Mouse (Mus musculus) limb, embryonic 14.5 days (tissue): ENCODE data around the gene Asf1b. TPM values are rescaled to one million over a fixed set of nuclear protein-coding genes. Genes with fewer than 3 reads are reported as not detected.

Experiments
- ATAC-seq: fragments of 200-750 bp; cut with Nextera tagmentation; 2 replicates; pipeline ENCODE4 v1.8.0; 2017; ENCODE audit warnings: low read depth, moderate number of reproducible peaks, moderate TSS enrichment; ENCODE audit not compliant: low FRiP score
- DNase-seq: peaks from one replicate; pipeline ENCODE4 v3.0.0-alpha.2; 2015; ENCODE audit warnings: low spot score
- H3K27ac ChIP-seq: fragments of 300-500 bp; sonication (generic); replicated peaks from 2 replicates; pipeline ENCODE4 v1.5.1; 2014; ENCODE audit warnings: low read depth, mild to moderate bottlenecking, low read length, moderate library complexity, mixed read lengths
- H3K27me3 ChIP-seq: fragments of 300-500 bp; sonication (generic); 2 replicates; pipeline ENCODE4 v1.6.1; 2014; ENCODE audit warnings: low read length, mixed read lengths; ENCODE audit not compliant: control insufficient read depth, insufficient read depth
- H3K36me3 ChIP-seq: fragments of 300-500 bp; sonication (generic); 2 replicates; pipeline ENCODE4 v1.6.1; 2014; ENCODE audit warnings: mild to moderate bottlenecking, low read length, moderate library complexity, mixed read lengths; ENCODE audit not compliant: control insufficient read depth, insufficient read depth
- H3K4me1 ChIP-seq: fragments of 300-500 bp; sonication (generic); 2 replicates; pipeline ENCODE4 v1.6.1; 2014; ENCODE audit warnings: antibody characterized with exemption, low read length, mixed read lengths; ENCODE audit not compliant: control insufficient read depth, insufficient read depth
- H3K4me2 ChIP-seq: fragments of 300-500 bp; sonication (generic); replicated peaks from 2 replicates; pipeline ENCODE4 v1.6.1; 2014; ENCODE audit warnings: low read depth, mild to moderate bottlenecking, low read length, moderate library complexity; ENCODE audit not compliant: severe bottlenecking
- H3K4me3 ChIP-seq: fragments of 300-500 bp; sonication (generic); replicated peaks from 2 replicates; pipeline ENCODE4 v1.5.1; 2014; ENCODE audit warnings: low read length
- H3K9ac ChIP-seq: fragments of 300-500 bp; sonication (generic); 2 replicates; pipeline ENCODE4 v1.6.1; 2014; ENCODE audit warnings: mild to moderate bottlenecking, low read depth, low read length, moderate library complexity; ENCODE audit not compliant: severe bottlenecking
- H3K9me3 ChIP-seq: fragments of 300-500 bp; sonication (generic); 2 replicates; pipeline ENCODE4 v1.6.1; 2016; ENCODE audit warnings: low read length; ENCODE audit not compliant: control insufficient read depth
- POLR2A ChIP-seq: fragments of 200-500 bp; IDR thresholded peaks from 2 replicates; pipeline ENCODE4 v1.8.0; 2012; ENCODE audit warnings: inconsistent platforms, mild to moderate bottlenecking, moderate library complexity, borderline replicate concordance; ENCODE audit not compliant: insufficient read depth, insufficient read length; ENCODE audit errors: extremely low read depth
- WGBS: fragments of 180-500 bp; shearing (Covaris S2); extraction: QIAGEN DNeasy Blood & Tissue Kit; methylation state at CpG from one replicate; pipeline ENCODE4 v1.1.7; 2014; 5-methylcytosine and 5-hydroxymethylcytosine counted together
- polyA plus RNA-seq, 2 experiments: library from polyadenylated mRNA; depleted of rRNA in 1 of 2; stranded (reverse) in 1 of 2; unstranded in 1 of 2; fragments of >200 nt; fragmentation: Nextera tagmentation in 1 of 2; extraction: Ambion mirVana in 1 of 2; gene quantifications; 2 replicates each; pipeline versions ENCODE4 v1.2.1 to v1.2.3; 2012 to 2014

Gene Asf1b
- polyA plus RNA-seq, 2 experiments = 61.2 to 76.2 TPM

DNA sequence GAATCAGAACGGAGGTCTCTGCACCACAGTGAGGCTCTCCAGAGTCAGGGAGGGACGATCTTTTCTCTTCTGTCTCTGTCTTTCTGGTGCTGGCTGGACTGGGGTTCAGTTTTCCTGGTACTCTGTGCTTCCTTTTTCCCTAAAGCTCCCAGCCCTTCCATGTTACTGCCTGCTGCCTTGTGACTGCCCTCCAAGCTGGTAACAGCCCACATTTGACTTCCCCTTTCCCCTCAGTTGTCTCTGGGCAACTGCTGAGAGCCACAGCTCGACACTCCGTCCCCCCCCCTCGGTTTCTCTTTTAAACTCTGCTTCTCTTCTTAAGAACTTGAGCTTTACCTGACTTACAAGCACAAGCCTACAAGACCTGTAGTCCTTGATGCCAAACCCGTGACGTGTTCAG, 33.9 kb downstream of the Asf1b start:
- Histone ChIP-seq H3K36me3 (peaks cover 85% of the 10 kb centered on the region), H3K27me3 (no peaks in the 10 kb centered on the region), H3K9ac (no peak overlapping the region), H3K27ac (no peak overlapping the region), H3K4me3 (no peak overlapping the region), H3K9me3 (no peaks in the 10 kb centered on the region), H3K4me1 (no peaks in the 10 kb centered on the region), H3K4me2 (no peak overlapping the region)
- WGBS = 87% methylated on average over 7 of the region's 7 CpGs
- ATAC-seq = no peak
- TF ChIP-seq POLR2A = no peak
- no peak for DNase-seq

DNA sequence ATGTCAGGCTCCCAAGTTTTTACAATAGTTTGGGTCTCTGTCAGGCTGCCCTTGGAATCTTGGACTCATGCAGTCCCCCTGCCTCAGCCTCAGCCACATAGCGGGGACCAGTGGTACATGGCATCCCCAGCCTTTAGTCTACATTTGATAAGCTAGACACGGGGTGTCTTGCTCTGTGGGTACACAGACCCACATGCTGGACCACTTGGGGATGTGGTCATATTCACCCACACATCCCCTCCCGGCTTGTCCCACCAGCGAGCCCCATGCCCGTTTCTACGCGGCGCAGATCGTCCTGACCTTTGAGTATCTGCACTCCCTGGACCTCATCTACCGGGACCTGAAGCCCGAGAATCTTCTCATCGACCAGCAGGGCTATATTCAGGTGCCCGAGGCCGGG, 34.9 kb downstream of the Asf1b start:
- Histone ChIP-seq H3K9me3 (no peaks in the 10 kb centered on the region), H3K9ac (no peak overlapping the region), H3K27me3 (no peaks in the 10 kb centered on the region), H3K4me2 (no peak overlapping the region), H3K4me1 (no peaks in the 10 kb centered on the region), H3K4me3 (no peak overlapping the region), H3K36me3 (peaks cover 81% of the 10 kb centered on the region), H3K27ac (no peak overlapping the region)
- DNase-seq (no peak), ATAC-seq (no peak)
- WGBS = 95% methylated on average over 14 of the region's 14 CpGs
- TF ChIP-seq POLR2A = no peak

DNA sequence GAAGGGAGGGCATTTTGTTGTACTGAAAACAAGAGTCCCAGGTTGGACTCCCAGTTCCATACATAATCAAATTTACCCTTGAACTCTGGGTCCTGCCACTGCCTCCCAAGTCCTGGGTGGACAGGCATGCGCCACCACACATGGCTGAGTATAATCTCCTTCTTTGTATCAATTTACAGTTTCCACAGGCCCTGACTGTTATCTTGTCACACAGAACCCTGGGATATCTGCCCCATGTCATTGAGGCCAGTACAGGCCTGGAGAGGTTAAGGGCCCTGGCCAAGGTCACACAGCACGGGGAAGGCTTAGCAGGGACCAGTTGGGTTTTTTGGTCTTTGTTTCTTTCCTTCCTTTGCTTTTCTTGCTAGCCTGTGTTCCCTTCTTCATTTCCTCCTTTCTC, 37.2 kb downstream of the Asf1b start:
- ATAC-seq = no peak
- no peak overlapping the region for H3K4me3 ChIP-seq
- H3K36me3 ChIP-seq = peaks cover 61% of the 10 kb centered on the region
- no peaks in the 10 kb centered on the region for H3K27me3 ChIP-seq
- TF ChIP-seq POLR2A = no peak
- WGBS = 75% methylated on average over 2 of the region's 2 CpGs
- H3K4me2 ChIP-seq = no peak overlapping the region
- H3K9ac ChIP-seq = no peak overlapping the region
- H3K9me3 ChIP-seq = no peaks in the 10 kb centered on the region
- peaks cover 4% of the 10 kb centered on the region for H3K4me1 ChIP-seq
- H3K27ac ChIP-seq = no peak overlapping the region
- no peak for DNase-seq

DNA sequence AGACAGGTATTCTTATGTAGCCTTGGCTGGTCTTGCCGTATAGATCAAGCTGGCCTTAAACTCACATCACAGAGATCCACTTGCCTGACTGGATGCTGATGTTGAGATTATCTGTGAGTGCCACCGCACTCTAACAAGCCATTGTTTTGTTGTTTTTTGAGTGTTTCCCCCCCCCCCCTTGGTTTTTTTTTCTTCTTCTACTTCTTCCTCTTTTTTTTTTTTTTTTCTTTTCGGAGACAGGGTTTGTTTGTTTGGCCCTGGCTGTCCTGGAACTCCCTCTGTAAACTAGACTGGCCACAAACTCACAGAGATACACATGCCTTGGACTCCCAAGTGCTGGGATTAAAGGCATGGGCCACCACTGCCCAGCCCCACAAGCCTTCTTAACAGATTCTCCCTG, 38.7 kb downstream of the Asf1b start:
- DNase-seq = no peak
- H3K9me3 ChIP-seq = no peaks in the 10 kb centered on the region
- no peak overlapping the region for H3K27ac ChIP-seq
- H3K4me3 ChIP-seq = no peak overlapping the region
- ATAC-seq = no peak
- TF ChIP-seq POLR2A = no peak
- H3K4me1 ChIP-seq = peaks cover 8% of the 10 kb centered on the region
- peaks cover 50% of the 10 kb centered on the region for H3K36me3 ChIP-seq
- WGBS = 78% methylated on average over 3 of the region's 3 CpGs
- H3K27me3 ChIP-seq = no peaks in the 10 kb centered on the region
- H3K9ac ChIP-seq = no peak overlapping the region
- no peak overlapping the region for H3K4me2 ChIP-seq

DNA sequence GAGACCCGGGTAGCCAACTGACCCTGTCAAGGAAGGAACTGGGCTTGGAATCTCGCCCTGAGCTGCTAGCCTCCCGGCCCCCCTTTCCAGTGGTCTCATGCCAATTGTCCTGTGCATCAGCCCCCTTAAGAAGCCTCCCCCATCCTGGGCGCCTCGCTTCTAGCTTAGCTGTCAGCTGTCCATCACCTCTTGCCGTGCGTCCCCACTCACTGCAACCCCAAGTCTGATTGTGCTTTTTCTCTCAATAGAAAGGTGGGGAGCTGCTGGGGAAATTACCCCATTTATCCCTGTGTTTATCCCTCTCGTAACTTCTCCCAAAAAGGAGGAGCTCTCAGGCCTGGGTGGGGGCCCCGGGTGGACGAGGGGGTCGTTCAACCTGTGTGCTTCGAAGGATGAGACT, 40.7 kb downstream of the Asf1b start:
- Histone ChIP-seq H3K4me3 (peak overlapping the region; percentile 83), H3K4me2 (peak overlapping the region; percentile 86), H3K9ac (no peak overlapping the region), H3K4me1 (peaks cover 14% of the 10 kb centered on the region), H3K9me3 (no peaks in the 10 kb centered on the region), H3K27me3 (no peaks in the 10 kb centered on the region), H3K27ac (peak overlapping the region; percentile 97; the same call in 1 of the 2 replicates), H3K36me3 (peaks cover 50% of the 10 kb centered on the region)
- DNase-seq (no peak), ATAC-seq (no peak)
- WGBS = 13% methylated on average over 12 of the region's 12 CpGs
- no peak for TF ChIP-seq POLR2A

DNA sequence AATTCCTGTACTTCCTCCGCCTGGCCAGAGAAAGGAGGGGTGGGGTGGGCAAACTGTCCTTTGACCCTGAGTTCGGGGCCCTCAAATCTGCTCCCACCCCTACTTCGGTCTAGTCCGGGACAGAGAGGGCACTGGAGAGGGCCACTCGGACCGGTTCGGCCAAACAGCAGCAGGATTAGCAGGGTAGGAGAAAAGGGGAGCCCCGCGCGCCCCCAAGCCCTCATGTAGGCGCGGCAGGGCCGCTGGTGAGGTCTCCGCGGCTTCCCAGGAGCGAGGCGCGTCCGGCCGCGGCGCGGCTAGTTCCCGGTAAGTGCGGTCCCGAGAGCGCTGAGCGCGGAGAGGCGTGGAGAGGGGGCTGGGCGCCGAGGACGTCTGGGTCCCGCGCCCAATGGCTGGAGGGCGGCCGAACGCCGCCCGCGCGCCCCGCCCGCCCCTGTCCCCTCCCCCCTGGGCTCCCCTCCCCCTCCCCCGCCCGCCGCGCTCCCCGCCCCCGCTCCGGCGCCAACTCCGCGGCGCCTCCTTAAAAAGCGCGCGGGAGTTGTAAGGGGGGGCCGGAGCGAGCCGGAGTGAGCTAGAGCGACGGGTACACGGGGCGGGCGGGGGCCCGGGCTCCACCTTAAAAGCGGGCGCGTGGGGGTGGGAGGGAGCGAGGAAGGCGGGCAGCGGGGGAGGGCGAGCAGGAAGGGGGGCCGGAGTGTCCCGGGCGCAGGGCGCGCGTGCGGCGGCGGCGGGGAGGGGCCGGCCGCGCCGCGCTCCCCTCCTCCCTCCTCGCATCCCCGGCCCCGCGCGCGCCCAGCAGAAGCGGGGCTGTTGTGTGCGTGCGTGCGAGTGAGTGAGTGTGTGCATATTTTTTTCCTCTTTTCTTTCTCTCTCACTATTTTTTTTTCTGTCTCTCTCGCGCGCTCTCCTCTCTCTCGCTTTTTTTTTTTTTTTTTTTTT, 41.5 kb downstream of the Asf1b start:
- under 1% methylated on average over 22 of the region's 103 CpGs for WGBS
- ATAC-seq (peak; percentile 85), DNase-seq (peak; percentile 92)
- Histone ChIP-seq H3K27ac (peak overlapping the region; percentile 97), H3K9ac (peak overlapping the region; percentile 87), H3K4me3 (peak overlapping the region; percentile 83), H3K4me2 (peak overlapping the region; percentile 86), H3K4me1 (peaks cover 18% of the 10 kb centered on the region), H3K9me3 (no peaks in the 10 kb centered on the region), H3K27me3 (no peaks in the 10 kb centered on the region), H3K36me3 (peaks cover 49% of the 10 kb centered on the region)
- 0 out of 2 replicates have a peak, but pooled peaks have one; percentile 34 for TF ChIP-seq POLR2A
